Mouse (Mus musculus) stomach, embryonic 14.5 days (tissue): ENCODE results near the gene Fdx1l. TPM values are rescaled to one million over a fixed set of nuclear protein-coding genes. Genes with fewer than 3 reads are reported as not detected.

Experiments used
- ATAC-seq: fragments of 200-750 bp; cut with Nextera tagmentation; 2 replicates; pipeline ENCODE4 v1.8.0; 2017; ENCODE audit warnings: low read depth, moderate TSS enrichment; ENCODE audit not compliant: insufficient number of reproducible peaks, insufficient read depth, low FRiP score
- H3K27ac ChIP-seq: fragments of 300-500 bp; sonication (generic); 2 replicates; pipeline ENCODE4 v1.5.1; 2014; ENCODE audit warnings: mild to moderate bottlenecking, low read length, moderate library complexity, mixed read lengths
- H3K27me3 ChIP-seq: fragments of 300-500 bp; sonication (generic); 2 replicates; pipeline ENCODE4 v1.6.1; 2014; ENCODE audit warnings: low read length, control low read depth, mixed read lengths; ENCODE audit not compliant: control insufficient read depth, insufficient read depth
- H3K36me3 ChIP-seq: fragments of 300-500 bp; sonication (generic); 2 replicates; pipeline ENCODE4 v1.6.1; 2014; ENCODE audit warnings: mild to moderate bottlenecking, control low read depth, low read length, moderate library complexity, mixed read lengths; ENCODE audit not compliant: control insufficient read depth, insufficient read depth
- H3K4me1 ChIP-seq: fragments of 300-500 bp; sonication (generic); 2 replicates; pipeline ENCODE4 v1.6.1; 2014; ENCODE audit warnings: low read length, control low read depth, mixed read lengths; ENCODE audit not compliant: control insufficient read depth, insufficient read depth
- H3K4me2 ChIP-seq: fragments of 300-500 bp; sonication (generic); replicated peaks from 2 replicates; pipeline ENCODE4 v1.6.1; 2014; ENCODE audit warnings: low read depth, low read length, control low read depth
- H3K4me3 ChIP-seq: fragments of 300-500 bp; sonication (generic); 2 replicates; pipeline ENCODE4 v1.5.1; 2014; ENCODE audit warnings: low read depth, low read length, control low read depth
- H3K9ac ChIP-seq: fragments of 300-500 bp; sonication (generic); replicated peaks from 2 replicates; pipeline ENCODE4 v1.6.1; 2014; ENCODE audit warnings: low read depth, mild to moderate bottlenecking, control low read depth, low read length, moderate library complexity, mixed read lengths
- H3K9me3 ChIP-seq: fragments of 300-500 bp; sonication (generic); 2 replicates; pipeline ENCODE4 v1.6.1; 2016; ENCODE audit warnings: low read depth, low read length, control low read depth; ENCODE audit not compliant: control insufficient read depth
- WGBS: fragments of 180-500 bp; shearing (Covaris S2); extraction: QIAGEN DNeasy Blood & Tissue Kit; methylation state at CpG from one replicate; pipeline ENCODE4 v1.1.7; 2014; 5-methylcytosine and 5-hydroxymethylcytosine counted together
- polyA plus RNA-seq: library from polyadenylated mRNA; unstranded; fragments of >200 nt; fragmentation: Nextera tagmentation; extraction: Ambion mirVana; gene quantifications from 2 replicates; pipeline ENCODE4 v1.2.1, GENCODE M21; 2014

Fdx1l gene
- polyA plus RNA-seq, 1 experiment from 2014 or later: 56.4 TPM

- Histone ChIP-seq H3K27ac (no peak within 1 kb of the TSS), H3K4me2 (peak within 1 kb of the TSS; percentile 89), H3K9me3 (no peaks in the 10 kb centered on the region), H3K4me3 (peak within 1 kb of the TSS; percentile 24), H3K36me3 (no peaks in the 10 kb centered on the region), H3K4me1 (peaks cover 26% of the 10 kb centered on the region), H3K9ac (no peak within 1 kb of the TSS; the same call in 1 of the 2 replicates), H3K27me3 (peaks cover 26% of the 10 kb centered on the region)
- ATAC-seq: peak; percentile 21
- 3% methylated on average over 37 of the region's 37 CpGs for WGBS
These were observed 43.9 kb downstream of the Fdx1l start, which contains the start of gene Icam4 for GRCm38 (mm10) chr9:21029291-21030054. TSS of gene Icam4 (plus strand) at chr9:21029373.

- H3K4me3 ChIP-seq: no peak overlapping the region
- 72% methylated on average over 6 of the region's 6 CpGs for WGBS
These were observed 44.8 kb downstream of the Fdx1l start for GRCm38 (mm10) chr9:21028560-21029110.

DNA sequence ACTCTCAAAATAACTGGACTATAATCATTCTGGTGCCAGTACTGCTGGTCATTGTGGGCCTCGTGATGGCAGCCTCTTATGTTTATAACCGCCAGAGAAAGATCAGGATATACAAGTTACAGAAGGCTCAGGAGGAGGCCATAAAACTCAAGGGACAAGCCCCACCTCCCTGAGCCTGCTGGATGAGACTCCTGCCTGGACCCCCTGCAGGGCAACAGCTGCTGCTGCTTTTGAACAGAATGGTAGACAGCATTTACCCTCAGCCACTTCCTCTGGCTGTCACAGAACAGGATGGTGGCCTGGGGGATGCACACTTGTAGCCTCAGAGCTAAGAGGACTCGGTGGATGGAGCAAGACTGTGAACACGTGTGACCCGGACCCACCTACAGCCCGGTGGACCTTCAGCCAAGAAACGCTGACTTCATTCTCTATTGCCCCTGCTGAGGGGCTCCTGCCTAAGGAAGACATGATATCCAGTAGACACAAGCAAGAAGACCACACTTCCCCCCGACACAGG is 45.6 kb downstream of the Fdx1l start:
- no peak for ATAC-seq
- Histone ChIP-seq H3K27ac (no peak overlapping the region), H3K27me3 (peaks cover 16% of the 10 kb centered on the region), H3K4me2 (no peak overlapping the region), H3K9ac (no peak overlapping the region), H3K4me1 (peaks cover 22% of the 10 kb centered on the region), H3K36me3 (no peaks in the 10 kb centered on the region), H3K9me3 (no peaks in the 10 kb centered on the region), H3K4me3 (no peak overlapping the region)
- 57% methylated on average over 8 of the region's 8 CpGs for WGBS

More at GRCm38 (mm10) chr9:21028560-21029110, 44.8 kb downstream of the Fdx1l start:
- Histone ChIP-seq H3K4me2 (no peak overlapping the region), H3K27me3 (peaks cover 21% of the 10 kb centered on the region), H3K9ac (no peak overlapping the region), H3K36me3 (no peaks in the 10 kb centered on the region), H3K27ac (no peak overlapping the region), H3K9me3 (no peaks in the 10 kb centered on the region), H3K4me1 (peaks cover 25% of the 10 kb centered on the region)
- no peak for ATAC-seq

DNA sequence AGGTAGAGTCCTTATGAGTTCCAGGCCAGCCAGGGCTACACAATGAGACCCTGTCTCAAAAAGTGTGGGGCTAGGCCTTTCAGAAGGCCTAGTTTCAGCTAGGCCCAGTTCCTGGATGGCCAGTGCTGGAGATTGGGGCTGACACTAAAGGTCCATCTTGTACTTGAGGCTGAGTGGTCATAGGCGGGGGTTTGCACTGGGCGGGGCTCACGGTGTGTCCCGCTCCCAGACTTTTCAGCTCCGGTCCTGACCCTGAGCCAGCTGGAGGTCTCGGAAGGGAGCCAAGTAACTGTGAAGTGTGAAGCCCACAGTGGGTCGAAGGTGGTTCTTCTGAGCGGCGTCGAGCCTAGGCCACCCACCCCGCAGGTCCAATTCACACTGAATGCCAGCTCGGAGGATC is 46.6 kb downstream of the Fdx1l start:
- no peak for ATAC-seq
- Histone ChIP-seq H3K4me2 (no peak overlapping the region), H3K9ac (no peak overlapping the region), H3K27ac (no peak overlapping the region), H3K27me3 (peaks cover 7% of the 10 kb centered on the region; the same call in 1 of the 2 replicates), H3K36me3 (no peaks in the 10 kb centered on the region), H3K4me1 (peaks cover 13% of the 10 kb centered on the region), H3K4me3 (no peak overlapping the region), H3K9me3 (no peaks in the 10 kb centered on the region)
- 70% methylated on average over 12 of the region's 12 CpGs for WGBS

GRCm38 (mm10) chr9:21025258-21025810 is 48.1 kb downstream of the Fdx1l start:
- Histone ChIP-seq H3K27me3 (0 out of 2 replicates have a peak, but pooled peaks cover 6% of the 10 kb centered on the region), H3K9ac (no peak overlapping the region), H3K9me3 (no peaks in the 10 kb centered on the region), H3K4me1 (peaks cover 11% of the 10 kb centered on the region; the same call in 1 of the 2 replicates), H3K27ac (peak overlapping the region; percentile 10), H3K36me3 (no peaks in the 10 kb centered on the region), H3K4me2 (peak overlapping the region; percentile 18; the same call in 1 of the 2 replicates), H3K4me3 (no peak overlapping the region)
- WGBS: 48% methylated on average over 19 of the region's 19 CpGs
- peak; percentile 42 for ATAC-seq

GRCm38 (mm10) chr9:21022726-21023125 is 50.7 kb downstream of the Fdx1l start:
- H3K4me1 ChIP-seq: no peaks in the 10 kb centered on the region
- no peak overlapping the region for H3K27ac ChIP-seq
- H3K4me3 ChIP-seq: no peak overlapping the region
- H3K9ac ChIP-seq: no peak overlapping the region
- no peak overlapping the region for H3K4me2 ChIP-seq
- WGBS: 80% methylated on average over 1 of the region's 1 CpGs
- H3K36me3 ChIP-seq: no peaks in the 10 kb centered on the region
- no peaks in the 10 kb centered on the region for H3K27me3 ChIP-seq
- ATAC-seq: no peak
- no peaks in the 10 kb centered on the region for H3K9me3 ChIP-seq

- H3K4me3 ChIP-seq: no peak overlapping the region
- H3K27ac ChIP-seq: no peak overlapping the region
- no peaks in the 10 kb centered on the region for H3K9me3 ChIP-seq
- H3K4me2 ChIP-seq: no peak overlapping the region
- ATAC-seq: no peak
- WGBS: 51% methylated on average over 6 of the region's 6 CpGs
- H3K4me1 ChIP-seq: no peaks in the 10 kb centered on the region
- H3K36me3 ChIP-seq: no peaks in the 10 kb centered on the region
- no peak overlapping the region for H3K9ac ChIP-seq
- peaks cover 3% of the 10 kb centered on the region; the same call in 1 of the 2 replicates for H3K27me3 ChIP-seq
These were observed 51.1 kb downstream of the Fdx1l start for GRCm38 (mm10) chr9:21022288-21022687.

DNA sequence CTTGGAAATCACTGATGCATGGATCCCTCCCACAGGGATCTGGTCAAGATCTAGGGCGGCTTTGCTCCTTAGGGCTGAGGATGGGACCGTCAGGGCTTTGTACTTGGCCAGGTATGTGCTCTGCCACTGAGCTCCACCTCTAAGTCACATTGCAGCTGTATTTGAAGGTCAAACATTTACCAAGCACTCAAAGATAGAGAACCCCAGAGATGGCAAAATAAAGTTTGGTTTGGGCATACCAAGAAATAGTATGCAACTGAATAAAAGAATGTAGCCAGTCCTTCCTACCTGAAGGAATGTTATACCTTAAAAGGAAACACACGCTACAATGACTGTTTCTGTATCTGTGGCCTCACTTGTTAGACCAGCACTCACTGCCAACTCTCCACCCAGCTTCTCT is 52.1 kb downstream of the Fdx1l start:
- 77% methylated on average over 3 of the region's 3 CpGs for WGBS
- H3K4me1 ChIP-seq: peaks cover 4% of the 10 kb centered on the region; the same call in 1 of the 2 replicates
- no peak overlapping the region for H3K27ac ChIP-seq
- peaks cover 11% of the 10 kb centered on the region; the same call in 1 of the 2 replicates for H3K27me3 ChIP-seq
- H3K4me3 ChIP-seq: no peak overlapping the region
- H3K9me3 ChIP-seq: no peaks in the 10 kb centered on the region
- ATAC-seq: no peak
- H3K36me3 ChIP-seq: no peaks in the 10 kb centered on the region
- H3K9ac ChIP-seq: no peak overlapping the region
- no peak overlapping the region for H3K4me2 ChIP-seq
